Mouse (Mus musculus) CH12.LX (cell line): ENCODE data around the gene Mad1l1. TPM values are rescaled to one million over a fixed set of nuclear protein-coding genes. Genes with fewer than 3 reads are reported as not detected.

Experiments used
- DNase-seq: peaks from one replicate; pipeline ENCODE4 v3.0.0-alpha.2; 2013; ENCODE audit errors: extremely low read depth
- H3K27ac ChIP-seq: 2 replicates; pipeline ENCODE4 v1.5.1; 2012; ENCODE audit warnings: low read depth, mild to moderate bottlenecking, control low read depth, moderate library complexity; ENCODE audit not compliant: insufficient read depth
- H3K27me3 ChIP-seq: replicated peaks from 2 replicates; pipeline ENCODE3; 2012; ENCODE audit warnings: inconsistent platforms
- H3K36me3 ChIP-seq, 2 experiments: replicated peaks in 1 of 2; 2 replicates each; pipeline versions ENCODE3 to v1.6.1; 2012; ENCODE audit warnings: inconsistent platforms in 1 of 2, low read length in 1 of 2, mild to moderate bottlenecking in 1 of 2, mixed read lengths in 1 of 2, moderate library complexity in 1 of 2; ENCODE audit not compliant: control insufficient read depth in 1 of 2, insufficient read depth in 1 of 2
- H3K4me1 ChIP-seq, 2 experiments: 2 replicates each; pipeline ENCODE4 v1.6.1; 2012; ENCODE audit warnings: inconsistent platforms in 1 of 2, moderate library complexity in 1 of 2; ENCODE audit not compliant: insufficient read depth in 2 of 2, control insufficient read depth in 1 of 2
- H3K4me2 ChIP-seq: 2 replicates; pipeline ENCODE4 v1.6.1; 2012; ENCODE audit warnings: low read depth, mild to moderate bottlenecking, control low read depth; ENCODE audit not compliant: poor library complexity, insufficient read depth, severe bottlenecking
- H3K4me3 ChIP-seq, 3 experiments: fragments of 150-350 bp in 1 of 3; sonication (generic) in 1 of 3; replicated peaks in 1 of 3; 2 replicates each; pipeline versions ENCODE3 to v1.5.1; 2011 to 2012; ENCODE audit warnings: low read depth in 2 of 3, low read length in 2 of 3, mild to moderate bottlenecking in 2 of 3, moderate library complexity in 2 of 3, control low read depth in 1 of 3, improper control_type of control experiment in 1 of 3, inconsistent platforms in 1 of 3, mixed read lengths in 1 of 3; ENCODE audit not compliant: poor library complexity in 1 of 3
- H3K79me2 ChIP-seq: replicated peaks from 2 replicates; pipeline ENCODE4 v1.6.1; 2012; ENCODE audit warnings: mild to moderate bottlenecking, moderate library complexity; ENCODE audit not compliant: control insufficient read depth, poor library complexity, insufficient read depth, severe bottlenecking; ENCODE audit errors: extremely low read depth
- H3K9ac ChIP-seq: 2 replicates; pipeline ENCODE4 v1.6.1; 2012; ENCODE audit warnings: low read depth, mild to moderate bottlenecking, control low read depth, moderate library complexity; ENCODE audit not compliant: insufficient read depth
- H3K9me3 ChIP-seq: replicated peaks from 2 replicates; pipeline ENCODE3; 2012; ENCODE audit warnings: low read length, inconsistent platforms, mixed read lengths
- CHD2 ChIP-seq: IDR thresholded peaks from 2 replicates; pipeline ENCODE4 v1.6.1; 2011; ENCODE audit warnings: low read length, improper control_type of control experiment
- E2F4 ChIP-seq: IDR thresholded peaks from 2 replicates; pipeline ENCODE4 v1.6.1; 2011; ENCODE audit warnings: low read depth, low read length, improper control_type of control experiment; ENCODE audit not compliant: insufficient replicate concordance
- ELF1 ChIP-seq: IDR thresholded peaks from 2 replicates; pipeline ENCODE4 v1.6.1; 2014; ENCODE audit warnings: low read depth, mild to moderate bottlenecking, inconsistent platforms, low read length, improper control_type of control experiment
- ETS1 ChIP-seq: conservative IDR thresholded peaks from 2 replicates; pipeline ENCODE4 v1.6.1; 2012; ENCODE audit warnings: low read depth, mild to moderate bottlenecking, inconsistent platforms, low read length, improper control_type of control experiment, moderate library complexity
- HCFC1 ChIP-seq: IDR thresholded peaks from 2 replicates; pipeline ENCODE4 v1.6.1; 2012; ENCODE audit warnings: low read depth, mild to moderate bottlenecking, inconsistent platforms, low read length, improper control_type of control experiment
- JUN ChIP-seq: IDR thresholded peaks from 2 replicates; pipeline ENCODE4 v1.6.1; 2011; ENCODE audit warnings: low read depth, mild to moderate bottlenecking, low read length, improper control_type of control experiment, moderate library complexity; ENCODE audit not compliant: insufficient read depth
- JUND ChIP-seq: conservative IDR thresholded peaks from 2 replicates; pipeline ENCODE4 v1.6.1; 2011; ENCODE audit warnings: low read depth, low read length, improper control_type of control experiment
- KAT2A ChIP-seq: IDR thresholded peaks from 2 replicates; pipeline ENCODE4 v1.6.1; 2012; ENCODE audit warnings: low read length, improper control_type of control experiment, inconsistent platforms; ENCODE audit not compliant: insufficient replicate concordance
- MAZ ChIP-seq: IDR thresholded peaks from 2 replicates; pipeline ENCODE4 v1.6.1; 2012; ENCODE audit warnings: low read depth, mild to moderate bottlenecking, inconsistent platforms, low read length, improper control_type of control experiment, moderate library complexity
- NRF1 ChIP-seq: IDR thresholded peaks from 2 replicates; pipeline ENCODE4 v1.6.1; 2014; ENCODE audit warnings: low read depth, mild to moderate bottlenecking, inconsistent platforms, low read length, improper control_type of control experiment, moderate library complexity
- TBP ChIP-seq: conservative IDR thresholded peaks from 2 replicates; pipeline ENCODE4 v1.6.1; 2011; ENCODE audit warnings: low read depth, low read length, improper control_type of control experiment
- UBTF ChIP-seq: IDR thresholded peaks from 2 replicates; pipeline ENCODE4 v1.6.1; 2012; ENCODE audit warnings: low read depth, mild to moderate bottlenecking, inconsistent platforms, low read length, improper control_type of control experiment, moderate library complexity
- USF1 ChIP-seq: IDR thresholded peaks from 2 replicates; pipeline ENCODE4 v1.6.1; 2014; ENCODE audit warnings: low read depth, mild to moderate bottlenecking, inconsistent platforms, low read length, improper control_type of control experiment
- ZMIZ1 ChIP-seq: IDR thresholded peaks from 2 replicates; pipeline ENCODE4 v1.6.1; 2012; ENCODE audit warnings: low read depth, mild to moderate bottlenecking, inconsistent platforms, low read length, improper control_type of control experiment
- ZNF384 ChIP-seq: IDR thresholded peaks from 2 replicates; pipeline ENCODE4 v1.6.1; 2012; ENCODE audit warnings: low read depth, low read length, improper control_type of control experiment, inconsistent platforms
- dilution Hi-C: fragments of 300-500 bp; cut with MboI; formaldehyde crosslinking; loops from 2 replicates; pipeline ENCODE4 v1.14.3; 2020; ENCODE audit warnings: low sequenced_read_pairs; ENCODE audit not compliant: extremely low pct_unique_long_range_greater_than_20kb, extremely low pct_ligation_motif_present
- in situ Hi-C: fragments of 300-500 bp; cut with MboI; formaldehyde crosslinking; loops from 3 replicates; pipeline ENCODE4 v1.14.3; 2019; ENCODE audit warnings: low sequenced_read_pairs, low pct_ligation_motif_present, low pct_unique_long_range_greater_than_20kb, mixed read lengths
- polyA plus RNA-seq: library from polyadenylated mRNA; unstranded; fragments of >175 nt; gene quantifications from 2 replicates; pipeline ENCODE4 v1.2.1, GENCODE M21; 2012; ENCODE audit warnings: low read depth; ENCODE audit not compliant: insufficient read length
- total RNA-seq, 2 experiments: library from RNA; depleted of rRNA; stranded (reverse); fragments of 300-350 nt in 1 of 2; fragments of >200 nt in 1 of 2; gene quantifications; 2 replicates each; pipeline ENCODE4 v1.2.3; 2012 to 2014

Gene Mad1l1
- total and polyA plus RNA-seq, 3 experiments, result 24.8 to 45.6 (median 28.9) TPM

DNA sequence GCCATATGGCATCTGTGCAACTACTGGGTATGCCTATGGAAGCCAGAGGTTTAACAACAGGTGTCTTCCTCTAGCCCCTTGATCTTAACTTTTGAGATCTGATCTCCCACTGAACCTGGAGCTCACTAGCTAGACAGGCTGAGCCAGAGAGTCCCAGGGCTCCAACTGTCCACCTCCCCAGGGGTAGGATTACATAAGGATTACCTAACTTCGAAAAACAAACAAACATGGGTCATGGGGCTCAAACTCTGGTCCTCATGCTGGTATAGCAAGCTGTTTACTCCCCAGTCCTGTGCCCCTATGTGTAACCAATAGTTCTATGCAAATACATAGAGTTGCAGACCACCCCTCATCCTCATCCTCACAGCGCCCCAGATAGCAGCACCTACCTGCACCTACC is 208.1 kb downstream of the Mad1l1 start:
- Histone ChIP-seq H3K27ac (no peak overlapping the region), H3K79me2 (no peaks in the 10 kb centered on the region), H3K27me3 (no peaks in the 10 kb centered on the region), H3K9ac (no peak overlapping the region), H3K4me3 (no peak overlapping the region), H3K9me3 (no peaks in the 10 kb centered on the region), H3K4me2 (no peak overlapping the region), H3K4me1 (peaks cover 0 to 6% of the 10 kb centered on the region in 2 experiments; a peak in 1 of 4 replicates), H3K36me3 (peaks cover 12 to 92% of the 10 kb centered on the region in 2 experiments)
- dilution Hi-C loops, result no loop called here
- in situ Hi-C loops, result no loop called here
- no peak for DNase-seq
- TF ChIP-seq ETS1 (no peak), CHD2 (no peak), E2F4 (no peak), ELF1 (no peak)

- no peaks in the 10 kb centered on the region for H3K9me3 ChIP-seq
- no peak overlapping the region for H3K4me3 ChIP-seq
- TF ChIP-seq ZNF384, result no peak
- TF ChIP-seq JUN, result no peak
- no peak for TF ChIP-seq JUND
- no peak for TF ChIP-seq USF1
- TF ChIP-seq UBTF, result no peak
- no peak for TF ChIP-seq HCFC1
- dilution Hi-C loops (no loop called here), in situ Hi-C loops (no loop called here)
- H3K36me3 ChIP-seq, result peaks cover 8 to 73% of the 10 kb centered on the region in 2 experiments
- H3K79me2 ChIP-seq, result no peaks in the 10 kb centered on the region
- no peak overlapping the region for H3K27ac ChIP-seq
- H3K4me2 ChIP-seq, result no peak overlapping the region
- peaks cover 0 to 7% of the 10 kb centered on the region in 2 experiments; a peak in 1 of 4 replicates for H3K4me1 ChIP-seq
- no peak for DNase-seq
- no peaks in the 10 kb centered on the region for H3K27me3 ChIP-seq
- H3K9ac ChIP-seq, result no peak overlapping the region
Measured at GRCm38 (mm10) chr5:140110024-140110423, 211.3 kb downstream of the Mad1l1 start.

GRCm38 (mm10) chr5:140107907-140108306 is 213.4 kb downstream of the Mad1l1 start:
- no peak overlapping the region for H3K4me2 ChIP-seq
- in situ Hi-C loops, result no loop called here

More at GRCm38 (mm10) chr5:140107907-140108306, 213.4 kb downstream of the Mad1l1 start:
- Histone ChIP-seq H3K9ac (no peak overlapping the region), H3K9me3 (no peaks in the 10 kb centered on the region), H3K79me2 (no peaks in the 10 kb centered on the region), H3K4me3 (no peak overlapping the region), H3K27ac (no peak overlapping the region), H3K4me1 (peaks cover 0 to 7% of the 10 kb centered on the region in 2 experiments; a peak in 1 of 4 replicates), H3K27me3 (no peaks in the 10 kb centered on the region), H3K36me3 (peaks cover 3 to 73% of the 10 kb centered on the region in 2 experiments)
- dilution Hi-C loops, result no loop called here
- DNase-seq, result no peak
- TF ChIP-seq KAT2A (no peak), ZMIZ1 (no peak), MAZ (no peak), TBP (no peak), NRF1 (no peak)
